Mouse (Mus musculus): ENCODE measurements at regions not wholly inside any gene's neighbourhood (a gene's known extent, or its start where the extent isn't known, plus 50 kb on each side); places are given as distances from the start of the nearest gene placed in this dataset.

DNA sequence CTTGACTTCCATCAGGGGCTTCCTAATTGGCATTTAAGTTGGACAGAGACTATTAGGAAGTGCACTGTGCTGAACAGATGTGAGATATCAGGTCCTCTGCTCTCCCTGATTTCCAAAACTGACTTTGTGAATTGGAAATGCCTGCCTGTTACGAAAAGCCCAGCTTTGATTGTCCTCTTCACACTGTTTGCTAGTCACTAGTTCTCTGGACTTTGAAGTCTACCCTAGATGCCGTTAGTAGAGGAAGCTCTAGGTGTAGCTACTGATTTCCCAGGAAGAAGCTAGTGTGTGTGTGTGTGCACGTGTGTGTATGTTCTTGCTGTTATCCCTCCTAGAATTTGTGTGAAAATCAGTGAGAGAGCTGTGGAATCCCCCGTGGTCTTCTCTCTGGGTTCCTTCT is 87.7 kb upstream of the Atp1b1 start:
- peaks cover 20% of the 10 kb centered on the region for H3K4me1 ChIP-seq (replicated peaks; ENCODE audit: low read depth, low read length)
- TF ChIP-seq CTCF (conservative IDR thresholded peaks at IDR 0.05; ENCODE audit: low read length) (no peak), NANOG (IDR thresholded peaks at IDR 0.05; ENCODE audit: borderline replicate concordance, low read length) (no peak), POU5F1 (IDR thresholded peaks at IDR 0.05; ENCODE audit: borderline replicate concordance, low read length) (no peak)
- no peak overlapping the region for H3K4me3 ChIP-seq (replicated peaks; ENCODE audit: low read length)
- no peaks in the 10 kb centered on the region for H3K9me3 ChIP-seq (ENCODE audit: low read length)
- no peaks in the 10 kb centered on the region for H3K27me3 ChIP-seq (ENCODE audit: insufficient read depth, low read length)
- H3K36me3 ChIP-seq (ENCODE audit: insufficient read depth, low read length): no peaks in the 10 kb centered on the region

DNA sequence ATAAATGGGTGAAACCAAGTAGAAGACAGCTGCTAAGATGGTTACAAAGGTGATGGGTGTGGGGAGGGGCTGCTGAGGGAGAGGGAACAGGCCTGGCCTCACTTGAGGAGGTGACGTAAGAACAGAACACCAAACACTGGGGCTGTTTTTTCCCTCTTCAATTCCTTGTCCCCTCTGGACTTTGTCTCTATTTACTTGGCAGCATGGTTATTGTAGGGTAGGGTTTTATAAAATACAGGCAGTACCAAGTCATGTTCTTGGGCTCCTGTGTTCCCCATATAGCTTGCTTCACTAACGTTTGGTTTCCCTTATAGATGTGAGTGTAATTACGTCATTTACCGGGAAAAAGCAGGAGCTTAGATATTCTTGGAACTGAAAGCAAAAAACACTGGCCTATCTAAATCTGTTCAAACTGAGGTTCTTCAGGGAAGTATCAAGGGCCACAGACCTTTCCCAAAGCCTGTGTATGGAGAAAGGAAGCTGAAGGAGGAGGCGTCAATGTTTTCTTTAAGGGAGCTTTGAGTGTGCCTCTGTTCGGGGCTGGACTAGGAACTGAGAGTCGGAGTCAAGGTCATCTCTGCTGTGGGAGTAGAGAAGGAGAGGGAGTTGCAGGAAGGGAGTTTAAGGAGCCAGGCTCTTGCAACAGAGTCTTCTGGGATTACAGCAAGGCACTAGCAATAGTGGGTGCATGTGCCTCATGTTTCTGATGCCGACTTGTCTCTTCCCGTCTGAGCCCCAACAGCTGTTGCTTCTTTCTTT is 85.1 kb upstream of the Atp1b1 start:
- no peaks in the 10 kb centered on the region for H3K9me3 ChIP-seq (ENCODE audit: low read length)
- no peaks in the 10 kb centered on the region for H3K36me3 ChIP-seq (ENCODE audit: insufficient read depth, low read length)
- no peak overlapping the region for H3K4me3 ChIP-seq (replicated peaks; ENCODE audit: low read length)
- H3K27me3 ChIP-seq (ENCODE audit: insufficient read depth, low read length): no peaks in the 10 kb centered on the region
- peaks cover 19% of the 10 kb centered on the region for H3K4me1 ChIP-seq (replicated peaks; ENCODE audit: low read depth, low read length)
- TF ChIP-seq CTCF (conservative IDR thresholded peaks at IDR 0.05; ENCODE audit: low read length) (no peak), POU5F1 (IDR thresholded peaks at IDR 0.05; ENCODE audit: borderline replicate concordance, low read length) (no peak), NANOG (IDR thresholded peaks at IDR 0.05; ENCODE audit: borderline replicate concordance, low read length) (no peak)

DNA sequence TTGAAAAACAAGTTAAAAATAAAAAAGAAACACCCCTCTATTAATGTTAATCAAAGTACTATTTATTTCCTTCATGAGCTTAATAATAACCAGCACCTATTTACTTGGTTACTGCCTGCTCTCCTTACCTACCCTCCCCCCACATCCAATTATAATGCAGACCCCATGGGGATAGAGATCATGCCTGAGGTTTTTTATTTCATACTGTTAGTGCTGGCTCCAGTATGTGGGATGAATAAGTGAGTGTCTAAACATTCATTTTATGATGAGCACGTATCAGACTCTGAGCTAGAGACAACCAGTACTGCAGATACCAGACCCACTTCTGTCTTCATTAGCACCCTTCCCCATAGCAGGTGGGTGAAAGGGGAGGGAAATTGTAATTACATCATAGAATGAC is 83.6 kb upstream of the Atp1b1 start:
- Histone ChIP-seq H3K4me3 (replicated peaks; ENCODE audit: low read length) (no peak overlapping the region), H3K27me3 (ENCODE audit: insufficient read depth, low read length) (no peaks in the 10 kb centered on the region), H3K36me3 (ENCODE audit: insufficient read depth, low read length) (no peaks in the 10 kb centered on the region), H3K4me1 (replicated peaks; ENCODE audit: low read depth, low read length) (peaks cover 27% of the 10 kb centered on the region), H3K9me3 (ENCODE audit: low read length) (no peaks in the 10 kb centered on the region)
- TF ChIP-seq CTCF (conservative IDR thresholded peaks at IDR 0.05; ENCODE audit: low read length) (no peak), NANOG (IDR thresholded peaks at IDR 0.05; ENCODE audit: borderline replicate concordance, low read length) (no peak), POU5F1 (IDR thresholded peaks at IDR 0.05; ENCODE audit: borderline replicate concordance, low read length) (no peak)

GRCm38 (mm10) chr1:164538304-164539043 is 80.3 kb upstream of the Atp1b1 start:
- Histone ChIP-seq H3K4me3 (replicated peaks; ENCODE audit: low read length) (no peak overlapping the region), H3K27me3 (ENCODE audit: insufficient read depth, low read length) (no peaks in the 10 kb centered on the region), H3K36me3 (ENCODE audit: insufficient read depth, low read length) (no peaks in the 10 kb centered on the region), H3K4me1 (replicated peaks; ENCODE audit: low read depth, low read length) (peaks cover 26% of the 10 kb centered on the region), H3K9me3 (ENCODE audit: low read length) (no peaks in the 10 kb centered on the region)
- TF ChIP-seq POU5F1 (IDR thresholded peaks at IDR 0.05; ENCODE audit: borderline replicate concordance, low read length): no peak
- TF ChIP-seq NANOG (IDR thresholded peaks at IDR 0.05; ENCODE audit: borderline replicate concordance, low read length): no peak
- no peak for TF ChIP-seq CTCF (conservative IDR thresholded peaks at IDR 0.05; ENCODE audit: low read length)

GRCm38 (mm10) chr1:164537324-164537948 is 79.3 kb upstream of the Atp1b1 start:
- H3K4me1 ChIP-seq (replicated peaks; ENCODE audit: low read depth, low read length): peaks cover 26% of the 10 kb centered on the region
- no peaks in the 10 kb centered on the region for H3K9me3 ChIP-seq (ENCODE audit: low read length)
- TF ChIP-seq CTCF (conservative IDR thresholded peaks at IDR 0.05; ENCODE audit: low read length) (no peak), POU5F1 (IDR thresholded peaks at IDR 0.05; ENCODE audit: borderline replicate concordance, low read length) (no peak), NANOG (IDR thresholded peaks at IDR 0.05; ENCODE audit: borderline replicate concordance, low read length) (no peak)
- H3K4me3 ChIP-seq (replicated peaks; ENCODE audit: low read length): no peak overlapping the region
- no peaks in the 10 kb centered on the region for H3K27me3 ChIP-seq (ENCODE audit: insufficient read depth, low read length)
- H3K36me3 ChIP-seq (ENCODE audit: insufficient read depth, low read length): no peaks in the 10 kb centered on the region

- no peaks in the 10 kb centered on the region for H3K27me3 ChIP-seq (ENCODE audit: insufficient read depth, low read length)
- no peaks in the 10 kb centered on the region for H3K36me3 ChIP-seq (ENCODE audit: insufficient read depth, low read length)
- no peak overlapping the region for H3K4me3 ChIP-seq (replicated peaks; ENCODE audit: low read length)
- peaks cover 28% of the 10 kb centered on the region for H3K4me1 ChIP-seq (replicated peaks; ENCODE audit: low read depth, low read length)
- no peaks in the 10 kb centered on the region for H3K9me3 ChIP-seq (ENCODE audit: low read length)
- TF ChIP-seq NANOG (IDR thresholded peaks at IDR 0.05; ENCODE audit: borderline replicate concordance, low read length): no peak
- TF ChIP-seq CTCF (conservative IDR thresholded peaks at IDR 0.05; ENCODE audit: low read length): no peak
Observed at GRCm38 (mm10) chr1:164532196-164532595, 74.0 kb upstream of the Atp1b1 start.

GRCm38 (mm10) chr1:164531741-164532140 is 73.6 kb upstream of the Atp1b1 start:
- H3K4me1 ChIP-seq (replicated peaks; ENCODE audit: low read depth, low read length): peaks cover 26% of the 10 kb centered on the region
- no peak overlapping the region for H3K4me3 ChIP-seq (replicated peaks; ENCODE audit: low read length)
- TF ChIP-seq NANOG (IDR thresholded peaks at IDR 0.05; ENCODE audit: borderline replicate concordance, low read length): peak; percentile 51; the same call in 1 of the 2 replicates
- no peak for TF ChIP-seq POU5F1 (IDR thresholded peaks at IDR 0.05; ENCODE audit: borderline replicate concordance, low read length)
- TF ChIP-seq CTCF (conservative IDR thresholded peaks at IDR 0.05; ENCODE audit: low read length): no peak
- no peaks in the 10 kb centered on the region for H3K27me3 ChIP-seq (ENCODE audit: insufficient read depth, low read length)
- H3K36me3 ChIP-seq (ENCODE audit: insufficient read depth, low read length): no peaks in the 10 kb centered on the region
- no peaks in the 10 kb centered on the region for H3K9me3 ChIP-seq (ENCODE audit: low read length)

DNA sequence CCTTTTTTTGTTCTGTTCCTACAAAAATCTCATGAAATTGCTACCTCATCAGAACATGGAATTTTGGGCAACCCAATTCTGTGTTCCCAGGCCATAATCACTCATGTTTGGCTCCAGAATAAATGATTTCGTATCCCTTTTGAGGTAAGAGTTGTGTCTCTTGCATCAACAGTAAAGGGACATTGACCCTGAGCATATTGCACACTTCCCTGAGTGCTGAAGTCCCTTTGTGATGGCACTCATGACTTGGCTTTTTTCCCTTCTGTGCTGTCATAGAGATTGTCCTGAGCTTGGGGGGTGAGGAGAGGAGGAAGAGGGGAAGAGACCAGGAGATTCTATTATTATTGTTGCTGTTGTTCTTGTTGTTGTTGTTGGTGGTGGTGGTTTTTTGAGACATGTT is 68.6 kb upstream of the Atp1b1 start:
- peaks cover 44% of the 10 kb centered on the region for H3K4me1 ChIP-seq (replicated peaks; ENCODE audit: low read depth, low read length)
- TF ChIP-seq NANOG (IDR thresholded peaks at IDR 0.05; ENCODE audit: borderline replicate concordance, low read length) (no peak), CTCF (conservative IDR thresholded peaks at IDR 0.05; ENCODE audit: low read length) (no peak), POU5F1 (IDR thresholded peaks at IDR 0.05; ENCODE audit: borderline replicate concordance, low read length) (no peak)
- H3K9me3 ChIP-seq (ENCODE audit: low read length): no peaks in the 10 kb centered on the region
- H3K27me3 ChIP-seq (ENCODE audit: insufficient read depth, low read length): no peaks in the 10 kb centered on the region
- H3K4me3 ChIP-seq (replicated peaks; ENCODE audit: low read length): no peak overlapping the region
- H3K36me3 ChIP-seq (ENCODE audit: insufficient read depth, low read length): no peaks in the 10 kb centered on the region
